ENCODE assay signal across 10 mouse cellular contexts in the genomic region with DNA sequence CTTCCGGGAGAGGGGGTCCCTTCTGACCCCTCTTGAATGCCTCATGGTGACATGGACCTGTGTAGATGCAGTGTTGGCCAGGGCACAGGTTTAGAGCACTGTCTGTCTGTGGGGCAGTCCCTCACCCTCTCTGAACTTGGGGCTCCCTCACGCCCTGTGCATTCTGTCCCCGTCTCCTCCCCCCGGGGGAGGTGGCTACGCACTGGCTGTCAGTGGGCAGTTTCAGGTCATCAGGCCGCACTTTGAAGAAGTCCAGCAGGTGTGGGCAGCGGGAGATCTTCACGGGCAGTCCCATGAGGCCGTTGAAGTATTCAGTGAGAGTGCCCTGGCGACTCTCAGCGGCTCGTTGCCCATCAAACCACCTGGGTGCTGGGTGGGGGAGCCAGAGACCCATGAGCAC. TPM values are rescaled to one million over a fixed set of nuclear protein-coding genes. Genes with fewer than 3 reads are reported as not detected.
DNase-seq lines count a peak whose midpoint lies in the region; ATAC-seq lines count a peak whose summit lies in the region.
"Had no signal": no experiment of that assay in that cellular context is flagged by ENCODE, and none has a peak within 500 bp of the region (broad histone marks: within the 10 kb centered on the region; RNA-seq: fewer than 3 reads in every experiment).

No protein-coding gene starts in this region.

- DNase-seq in hindbrain, embryonic 10.5 days (ENCODE audit: low spot score) = no peak
- DNase-seq in hindbrain, embryonic 11.5 days (ENCODE audit: low spot score) = no peak
- no peak for DNase-seq in midbrain, embryonic 11.5 days (ENCODE audit: low spot score, missing footprints)
- no peak for DNase-seq in adrenal gland, adult (ENCODE audit: inconsistent age in 2 of 2, low spot score in 1 of 2)
- no peak for DNase-seq in cerebellum, postnatal 10 days
- DNase-seq: heart, adult 2 months; kidney, adult 2 months had no signal

- H3K4me2 ChIP-seq in hindbrain, embryonic 11.5 days (replicated peaks; ENCODE audit: low read depth, low read length) = no peak overlapping the region
- no peak overlapping the region for H3K4me2 ChIP-seq in midbrain, embryonic 15.5 days
- H3K4me2 ChIP-seq in midbrain, embryonic 11.5 days = no peak overlapping the region
- no peak overlapping the region for H3K4me2 ChIP-seq in embryonic facial prominence, embryonic 15.5 days (replicated peaks)
- H3K4me2 ChIP-seq: hindbrain, embryonic 13.5 days had no signal

- WGBS in hindbrain, embryonic 10.5 days = 71% methylated on average over 12 of the region's 12 CpGs
- 70% methylated on average over 12 of the region's 12 CpGs for WGBS in hindbrain, embryonic 11.5 days
- WGBS in midbrain, embryonic 15.5 days = 71% methylated on average over 12 of the region's 12 CpGs
- WGBS in midbrain, embryonic 11.5 days = 71% methylated on average over 12 of the region's 12 CpGs
- WGBS in embryonic facial prominence, embryonic 15.5 days = 67% methylated on average over 12 of the region's 12 CpGs

- H3K9ac ChIP-seq in hindbrain, embryonic 11.5 days (ENCODE audit: low read depth, low read length) = no peak overlapping the region
- H3K9ac ChIP-seq in midbrain, embryonic 15.5 days = no peak overlapping the region
- no peak overlapping the region for H3K9ac ChIP-seq in midbrain, embryonic 11.5 days (ENCODE audit: low read length)
- H3K9ac ChIP-seq in embryonic facial prominence, embryonic 15.5 days = no peak overlapping the region
- H3K9ac ChIP-seq: hindbrain, embryonic 13.5 days had no signal

- H3K4me1 ChIP-seq in hindbrain, embryonic 10.5 days (replicated peaks) = peaks cover 32% of the 10 kb centered on the region
- peaks cover 5% of the 10 kb centered on the region; the same call in 1 of the 2 replicates for H3K4me1 ChIP-seq in hindbrain, embryonic 11.5 days (replicated peaks; ENCODE audit: control insufficient read depth, insufficient read depth, low read length)
- peaks cover 4% of the 10 kb centered on the region for H3K4me1 ChIP-seq in midbrain, embryonic 15.5 days
- H3K4me1 ChIP-seq in midbrain, embryonic 11.5 days (ENCODE audit: control insufficient read depth, insufficient read depth, low read length) = peaks cover 4% of the 10 kb centered on the region; the same call in 1 of the 2 replicates
- peaks cover 28% of the 10 kb centered on the region for H3K4me1 ChIP-seq in embryonic facial prominence, embryonic 15.5 days

- ATAC-seq in hindbrain, embryonic 11.5 days (ENCODE audit: low FRiP score) = no peak
- 0 out of 2 replicates have a peak, but pooled peaks have one; percentile 35 for ATAC-seq in midbrain, embryonic 15.5 days (replicated peaks)
- ATAC-seq in midbrain, embryonic 11.5 days (ENCODE audit: low FRiP score) = no peak
- ATAC-seq in embryonic facial prominence, embryonic 15.5 days (ENCODE audit: insufficient number of reproducible peaks, low FRiP score, low TSS enrichment, low read depth) = no peak

- no peaks in the 10 kb centered on the region for H3K9me3 ChIP-seq in hindbrain, embryonic 10.5 days
- no peaks in the 10 kb centered on the region for H3K9me3 ChIP-seq in hindbrain, embryonic 11.5 days (ENCODE audit: control insufficient read depth, low read length)
- H3K9me3 ChIP-seq in midbrain, embryonic 15.5 days = no peaks in the 10 kb centered on the region
- H3K9me3 ChIP-seq in midbrain, embryonic 11.5 days (ENCODE audit: control insufficient read depth, low read length) = no peaks in the 10 kb centered on the region
- no peaks in the 10 kb centered on the region for H3K9me3 ChIP-seq in embryonic facial prominence, embryonic 15.5 days (replicated peaks)
- H3K9me3 ChIP-seq: hindbrain, embryonic 13.5 days had no signal

- no peaks in the 10 kb centered on the region for H3K36me3 ChIP-seq in hindbrain, embryonic 10.5 days
- no peaks in the 10 kb centered on the region for H3K36me3 ChIP-seq in hindbrain, embryonic 11.5 days (ENCODE audit: control insufficient read depth, insufficient read depth, low read length)
- no peaks in the 10 kb centered on the region for H3K36me3 ChIP-seq in midbrain, embryonic 15.5 days (replicated peaks)
- H3K36me3 ChIP-seq in midbrain, embryonic 11.5 days (ENCODE audit: control insufficient read depth, insufficient read depth, low read length) = no peaks in the 10 kb centered on the region
- no peaks in the 10 kb centered on the region for H3K36me3 ChIP-seq in embryonic facial prominence, embryonic 15.5 days
- H3K36me3 ChIP-seq: hindbrain, embryonic 13.5 days had no signal

- H3K4me3 ChIP-seq in hindbrain, embryonic 10.5 days = no peak overlapping the region
- H3K4me3 ChIP-seq in hindbrain, embryonic 11.5 days (ENCODE audit: low read depth, low read length) = no peak overlapping the region
- H3K4me3 ChIP-seq in midbrain, embryonic 15.5 days = no peak overlapping the region
- no peak overlapping the region for H3K4me3 ChIP-seq in midbrain, embryonic 11.5 days (ENCODE audit: low read depth, low read length)
- H3K4me3 ChIP-seq in embryonic facial prominence, embryonic 15.5 days (replicated peaks) = no peak overlapping the region
- H3K4me3 ChIP-seq: heart, adult 2 months; hindbrain, embryonic 13.5 days had no signal

- peaks cover 15% of the 10 kb centered on the region for H3K27me3 ChIP-seq in hindbrain, embryonic 10.5 days (ENCODE audit: insufficient read depth, poor library complexity, severe bottlenecking)
- H3K27me3 ChIP-seq in hindbrain, embryonic 11.5 days (ENCODE audit: control insufficient read depth, insufficient read depth, low read length) = peaks cover 6% of the 10 kb centered on the region; the same call in 1 of the 2 replicates
- H3K27me3 ChIP-seq in midbrain, embryonic 15.5 days (replicated peaks) = peaks cover 9% of the 10 kb centered on the region
- no peaks in the 10 kb centered on the region; the same call in 1 of the 2 replicates for H3K27me3 ChIP-seq in midbrain, embryonic 11.5 days (ENCODE audit: control insufficient read depth, insufficient read depth, low read length)
- peaks cover 8% of the 10 kb centered on the region; the same call in 1 of the 2 replicates for H3K27me3 ChIP-seq in embryonic facial prominence, embryonic 15.5 days

- H3K27ac ChIP-seq in hindbrain, embryonic 10.5 days = peak overlapping the region; percentile 68
- H3K27ac ChIP-seq in hindbrain, embryonic 11.5 days (ENCODE audit: low read depth, low read length) = no peak overlapping the region
- H3K27ac ChIP-seq in midbrain, embryonic 15.5 days = no peak overlapping the region
- no peak overlapping the region for H3K27ac ChIP-seq in midbrain, embryonic 11.5 days (ENCODE audit: low read depth, low read length)
- 0 out of 2 replicates have a peak overlapping the region, but pooled peaks have one; percentile 1 for H3K27ac ChIP-seq in embryonic facial prominence, embryonic 15.5 days (replicated peaks)
- H3K27ac ChIP-seq: heart, adult 2 months; hindbrain, embryonic 13.5 days had no signal

RNA-seq across cellular contexts. Expression of gene Ncf1, which starts 2.5 kb away (rescaled TPM):
- polyA plus RNA-seq in hindbrain, embryonic 10.5 days (2016; fragmentation: Nextera tagmentation; extraction: Ambion mirVana) = 2.6 and 3.1 TPM in 2 replicates
- 3.2 and 4.0 TPM in 2 replicates for polyA plus RNA-seq in hindbrain, embryonic 11.5 days (2014; fragmentation: Nextera tagmentation; extraction: Ambion mirVana)
- polyA plus RNA-seq in midbrain, embryonic 15.5 days (2015; fragmentation: Nextera tagmentation; extraction: Ambion mirVana) = 3.3 and 3.4 TPM in 2 replicates
- 2.0 and 3.1 TPM in 2 replicates for polyA plus RNA-seq in midbrain, embryonic 11.5 days (2014; fragmentation: Nextera tagmentation; extraction: Ambion mirVana)
- 10.2 and 10.3 TPM in 2 replicates for polyA plus RNA-seq in embryonic facial prominence, embryonic 15.5 days (2015; fragmentation: Nextera tagmentation; extraction: Ambion mirVana)

RNA-seq across cellular contexts. Expression of gene Gtf2ird2, which starts 43.1 kb away (rescaled TPM):
- 6.8 and 9.3 TPM in 2 replicates for polyA plus RNA-seq in hindbrain, embryonic 10.5 days (2016; fragmentation: Nextera tagmentation; extraction: Ambion mirVana)
- 7.1 and 8.2 TPM in 2 replicates for polyA plus RNA-seq in hindbrain, embryonic 11.5 days (2014; fragmentation: Nextera tagmentation; extraction: Ambion mirVana)
- 16.3 and 17.9 TPM in 2 replicates for polyA plus RNA-seq in midbrain, embryonic 15.5 days (2015; fragmentation: Nextera tagmentation; extraction: Ambion mirVana)
- polyA plus RNA-seq in midbrain, embryonic 11.5 days (2014; fragmentation: Nextera tagmentation; extraction: Ambion mirVana) = 6.6 and 7.4 TPM in 2 replicates
- 8.8 and 9.0 TPM in 2 replicates for polyA plus RNA-seq in embryonic facial prominence, embryonic 15.5 days (2015; fragmentation: Nextera tagmentation; extraction: Ambion mirVana)

RNA-seq across cellular contexts. Expression of gene Rcc1l, which starts 50.4 kb away (rescaled TPM):
- 31.0 and 35.7 TPM in 2 replicates for polyA plus RNA-seq in hindbrain, embryonic 10.5 days (2016; fragmentation: Nextera tagmentation; extraction: Ambion mirVana)
- polyA plus RNA-seq in hindbrain, embryonic 11.5 days (2014; fragmentation: Nextera tagmentation; extraction: Ambion mirVana) = 21.8 and 22.8 TPM in 2 replicates
- polyA plus RNA-seq in midbrain, embryonic 15.5 days (2015; fragmentation: Nextera tagmentation; extraction: Ambion mirVana) = 19.8 and 24.0 TPM in 2 replicates
- polyA plus RNA-seq in midbrain, embryonic 11.5 days (2014; fragmentation: Nextera tagmentation; extraction: Ambion mirVana) = 24.5 and 27.5 TPM in 2 replicates
- polyA plus RNA-seq in embryonic facial prominence, embryonic 15.5 days (2015; fragmentation: Nextera tagmentation; extraction: Ambion mirVana) = 26.1 and 29.4 TPM in 2 replicates

Comparison
In these comparisons a context has a peak if more than half of its experiments do, and no peak if none do; other contexts are left out.
1. H3K27ac ChIP-seq: peak in hindbrain, embryonic 10.5 days (single experiment) and embryonic facial prominence, embryonic 15.5 days (single experiment); none in hindbrain, embryonic 11.5 days (single experiment), midbrain, embryonic 15.5 days (single experiment) and midbrain, embryonic 11.5 days (single experiment).